Mouse (Mus musculus) bone marrow macrophage, adult 2 months (primary cell): ENCODE data around the gene Trpc4ap. TPM values are rescaled to one million over a fixed set of nuclear protein-coding genes. Genes with fewer than 3 reads are reported as not detected.

Source experiments
- H3K27ac ChIP-seq: 2 replicates; pipeline ENCODE4 v1.5.1; 2012; ENCODE audit warnings: low read depth, low read length; ENCODE audit not compliant: insufficient read depth
- H3K4me1 ChIP-seq: 2 replicates; pipeline ENCODE4 v1.6.1; 2012; ENCODE audit warnings: low read length; ENCODE audit not compliant: control insufficient read depth, insufficient read depth
- H3K4me3 ChIP-seq: 2 replicates; pipeline ENCODE4 v1.5.1; 2012; ENCODE audit warnings: mild to moderate bottlenecking, low read length, moderate library complexity; ENCODE audit not compliant: insufficient read depth
- CTCF ChIP-seq: IDR thresholded peaks from 2 replicates; pipeline ENCODE4 v1.5.1; 2012; ENCODE audit warnings: low read depth, mild to moderate bottlenecking, low read length, moderate library complexity
- POLR2A ChIP-seq: IDR thresholded peaks from 2 replicates; pipeline ENCODE4 v1.6.1; 2012; ENCODE audit warnings: mild to moderate bottlenecking, low read depth, low read length, borderline replicate concordance
- polyA plus RNA-seq: library from polyadenylated mRNA; stranded (reverse); fragments of >200 nt; gene quantifications from 2 replicates; pipeline ENCODE4 v1.2.4, GENCODE M21; 2012; ENCODE audit not compliant: missing spikeins, insufficient read depth, insufficient read length

The Trpc4ap gene
- polyA plus RNA-seq, 1 experiment, result 108 TPM

DNA sequence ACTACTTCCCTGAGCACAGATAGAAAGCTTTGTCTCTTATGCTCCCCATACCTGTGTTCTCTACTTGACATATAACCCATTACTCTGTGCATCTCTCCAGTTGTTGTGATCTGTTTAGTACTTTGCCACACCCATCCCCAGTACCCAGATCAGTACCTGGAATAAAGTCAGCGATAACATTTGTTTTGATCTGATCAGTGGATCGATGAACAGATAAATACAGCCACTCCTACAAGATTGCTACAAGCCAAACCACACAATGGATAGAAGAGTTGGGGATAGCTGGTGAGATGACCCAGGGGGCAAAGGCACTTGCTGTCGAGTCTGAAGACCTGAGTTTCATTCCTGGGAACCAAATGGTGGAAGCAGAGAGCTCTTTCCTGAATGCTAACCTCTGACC lies 3.1 kb upstream of the Trpc4ap start:
- no peak for TF ChIP-seq POLR2A
- TF ChIP-seq CTCF, result no peak
- H3K4me1 ChIP-seq, result peaks cover 6% of the 10 kb centered on the region; the same call in 1 of the 2 replicates
- H3K27ac ChIP-seq, result no peak overlapping the region
- H3K4me3 ChIP-seq, result no peak overlapping the region

DNA sequence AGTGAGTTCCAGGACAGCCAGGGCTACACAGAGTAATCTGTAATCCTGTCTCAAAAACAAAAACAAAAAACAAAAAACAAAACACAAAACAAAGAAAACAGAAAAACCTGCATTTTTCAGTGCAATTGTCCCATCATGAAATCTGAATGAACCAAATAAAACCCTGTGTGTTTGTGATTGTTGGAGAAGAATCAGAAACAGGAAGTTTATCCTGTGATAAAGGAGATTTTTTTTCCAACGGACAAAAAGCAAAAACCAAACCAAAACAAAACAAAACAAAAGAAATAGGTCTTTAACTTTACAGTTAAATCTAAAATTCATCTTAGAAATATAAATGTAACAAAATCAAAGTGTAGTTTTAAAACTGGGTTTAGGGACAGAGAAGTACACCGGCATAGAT lies 2.4 kb upstream of the Trpc4ap start:
- no peak overlapping the region for H3K27ac ChIP-seq
- peaks cover 6% of the 10 kb centered on the region; the same call in 1 of the 2 replicates for H3K4me1 ChIP-seq
- H3K4me3 ChIP-seq, result no peak overlapping the region
- TF ChIP-seq CTCF (no peak), POLR2A (no peak)

DNA sequence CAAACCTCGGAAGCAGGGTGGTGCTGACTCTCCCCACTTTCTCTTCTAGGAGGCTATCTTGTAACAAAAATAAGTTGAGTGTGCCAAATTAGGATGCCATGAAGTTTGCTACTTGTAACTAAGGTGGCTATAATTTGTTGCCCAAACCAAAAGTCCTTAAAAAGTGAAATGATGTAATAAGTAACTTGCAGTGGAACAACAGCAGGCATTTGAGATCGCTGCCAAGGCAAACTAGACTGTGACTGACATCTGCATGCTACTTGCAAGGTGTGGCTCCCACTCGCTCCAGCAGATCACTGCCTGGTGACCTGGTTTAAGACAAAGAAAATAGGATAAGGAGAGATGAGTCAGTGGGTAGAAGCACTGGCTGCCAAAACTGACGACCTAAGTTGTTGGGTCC lies 952 bp upstream of the Trpc4ap start:
- H3K4me1 ChIP-seq, result peaks cover 6% of the 10 kb centered on the region; the same call in 1 of the 2 replicates
- H3K4me3 ChIP-seq, result no peak overlapping the region
- no peak overlapping the region for H3K27ac ChIP-seq
- no peak for TF ChIP-seq CTCF
- no peak for TF ChIP-seq POLR2A

DNA sequence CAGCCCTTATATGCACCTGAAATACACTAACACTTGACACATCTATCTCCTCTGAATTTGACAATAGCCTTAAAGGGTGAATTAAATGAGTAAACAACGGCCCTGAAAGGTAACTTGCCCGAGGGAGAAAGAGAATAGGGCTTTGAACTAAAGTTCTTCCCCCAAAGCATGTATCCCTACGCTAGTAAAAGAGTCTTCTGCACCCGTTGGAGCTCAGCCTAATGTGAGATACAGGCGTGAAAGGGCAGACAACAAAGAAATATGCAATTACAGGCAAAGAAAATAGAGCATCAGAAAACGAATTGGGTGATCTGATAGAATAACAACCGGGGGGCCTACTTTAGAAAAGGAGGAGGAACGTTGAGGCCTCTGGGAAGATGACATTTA lies 855 bp downstream of the Trpc4ap start:
- peaks cover 6% of the 10 kb centered on the region; the same call in 1 of the 2 replicates for H3K4me1 ChIP-seq
- peak overlapping the region; percentile 56; the same call in 1 of the 2 replicates for H3K27ac ChIP-seq
- peak overlapping the region; percentile 83 for H3K4me3 ChIP-seq
- TF ChIP-seq POLR2A (no peak), CTCF (no peak)

DNA sequence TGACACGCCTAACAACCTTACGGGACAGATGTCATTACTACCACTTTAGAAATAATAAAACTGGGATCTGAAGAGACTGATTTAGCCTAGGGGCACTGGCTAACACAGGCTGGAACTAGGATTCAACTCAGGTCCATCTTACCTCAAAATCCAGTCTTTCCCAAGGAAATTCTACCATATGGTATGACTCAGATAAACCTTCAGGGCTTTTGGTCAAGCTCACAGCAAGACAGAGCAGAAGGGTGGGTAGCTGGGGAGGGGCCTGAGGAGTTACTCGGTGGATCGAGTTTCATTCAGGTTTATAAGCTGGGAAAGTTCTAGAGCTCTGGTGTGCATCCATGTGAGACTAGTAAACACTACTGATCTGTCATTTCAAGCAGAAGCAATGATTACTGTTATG lies 3.0 kb downstream of the Trpc4ap start:
- H3K27ac ChIP-seq, result no peak overlapping the region
- H3K4me3 ChIP-seq, result no peak overlapping the region
- TF ChIP-seq POLR2A (no peak), CTCF (no peak)
- peaks cover 6% of the 10 kb centered on the region; the same call in 1 of the 2 replicates for H3K4me1 ChIP-seq

DNA sequence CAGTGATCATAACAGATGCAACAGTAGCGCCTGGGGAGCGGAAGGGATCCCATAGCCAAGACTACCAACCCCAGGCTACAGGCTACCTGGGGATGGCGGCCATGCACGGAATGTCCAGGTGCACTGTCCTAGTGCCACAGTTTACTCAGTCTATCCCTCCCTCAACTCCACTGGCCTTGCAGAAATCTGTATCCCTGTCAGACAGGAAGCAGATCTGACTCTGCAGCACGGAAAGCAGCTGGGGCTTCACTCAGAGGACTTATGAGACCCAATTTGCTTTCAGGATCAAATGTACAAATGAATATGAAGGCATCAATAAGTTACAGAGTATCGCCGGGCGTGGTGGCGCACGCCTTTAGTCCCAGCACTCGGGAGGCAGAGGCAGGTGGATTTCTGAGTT lies 4.4 kb downstream of the Trpc4ap start:
- no peak for TF ChIP-seq CTCF
- TF ChIP-seq POLR2A, result no peak
- Histone ChIP-seq H3K27ac (no peak overlapping the region), H3K4me3 (no peak overlapping the region), H3K4me1 (peaks cover 11% of the 10 kb centered on the region)

DNA sequence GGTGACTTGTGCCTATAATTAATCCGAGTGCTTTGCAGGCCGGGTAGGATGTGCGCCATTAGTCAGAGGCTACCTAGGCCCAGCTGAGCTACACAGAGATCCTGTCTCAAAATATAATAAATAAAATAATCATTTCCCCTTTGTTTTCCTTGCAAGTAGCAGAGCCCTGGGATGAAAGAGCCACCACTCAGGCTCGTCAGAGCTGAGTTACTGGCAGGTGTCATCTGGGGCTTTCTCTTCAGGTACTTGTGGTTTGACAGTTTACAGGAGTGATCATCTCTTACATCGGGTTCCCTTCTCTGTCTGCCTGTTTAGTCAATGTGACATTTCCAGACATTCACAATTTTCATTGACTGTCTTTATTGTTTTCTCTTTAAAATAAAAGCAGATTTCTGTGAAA lies 5.6 kb downstream of the Trpc4ap start:
- Histone ChIP-seq H3K4me3 (no peak overlapping the region), H3K27ac (no peak overlapping the region), H3K4me1 (peaks cover 18% of the 10 kb centered on the region)
- no peak for TF ChIP-seq POLR2A

DNA sequence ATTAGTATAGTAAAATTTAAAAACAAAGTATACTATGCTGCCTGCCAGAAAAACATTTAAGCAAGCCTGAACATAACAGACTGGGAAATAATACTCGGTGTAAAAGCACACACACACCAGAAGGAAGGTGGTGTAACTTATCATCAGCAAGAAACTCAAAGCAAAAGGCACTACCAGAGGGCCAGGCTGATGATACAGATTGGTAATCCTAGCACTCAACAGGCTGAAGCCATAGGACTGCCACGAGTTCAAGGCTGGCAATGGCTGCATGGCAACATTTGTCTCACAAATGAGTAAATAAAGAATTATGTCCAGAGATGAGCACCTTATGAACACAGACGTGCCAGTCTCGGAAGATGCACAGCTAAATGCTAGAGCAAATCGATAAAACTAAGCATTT lies 8.4 kb downstream of the Trpc4ap start:
- Histone ChIP-seq H3K27ac (no peak overlapping the region), H3K4me3 (no peak overlapping the region), H3K4me1 (peaks cover 26% of the 10 kb centered on the region)
- TF ChIP-seq POLR2A (no peak), CTCF (no peak)

DNA sequence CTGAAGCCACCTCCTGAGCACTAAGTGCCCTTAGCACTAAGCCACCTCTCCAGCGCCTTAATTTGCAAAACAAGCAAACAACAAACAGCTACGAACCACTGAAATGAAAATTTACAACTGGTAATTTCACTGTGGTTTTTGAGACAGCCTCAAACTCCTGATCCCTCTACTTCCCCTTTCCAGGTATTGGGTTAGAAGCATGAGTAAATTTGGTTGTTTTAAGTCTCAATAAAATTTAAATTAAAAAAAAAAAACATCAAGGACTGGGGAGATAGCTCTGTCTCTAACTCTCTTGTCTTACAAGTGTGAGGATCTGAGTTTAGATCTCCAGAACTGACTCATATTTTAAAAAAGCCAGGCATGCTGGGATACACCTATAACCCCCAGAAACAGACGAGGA lies 9.0 kb downstream of the Trpc4ap start:
- Histone ChIP-seq H3K4me3 (no peak overlapping the region), H3K27ac (no peak overlapping the region), H3K4me1 (peaks cover 26% of the 10 kb centered on the region)
- no peak for TF ChIP-seq CTCF
- no peak for TF ChIP-seq POLR2A

DNA sequence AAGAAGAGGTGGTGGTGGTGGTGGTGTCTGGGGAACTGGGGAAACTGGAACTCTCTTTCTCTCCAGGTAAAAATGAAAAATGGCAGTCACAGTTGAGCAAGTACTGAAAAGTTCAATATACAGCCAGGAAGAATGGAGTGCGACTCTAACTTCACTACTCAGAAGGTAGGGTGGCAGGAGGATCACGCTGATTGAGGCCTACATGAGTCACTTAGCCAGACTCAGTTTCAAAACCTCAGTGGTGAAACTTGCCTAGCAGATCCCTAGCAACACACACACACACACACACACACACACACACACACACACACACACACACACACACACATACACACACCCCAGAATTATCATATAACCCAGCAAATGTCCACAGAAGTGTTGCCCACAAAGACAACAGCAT lies 10.3 kb downstream of the Trpc4ap start:
- Histone ChIP-seq H3K4me3 (no peak overlapping the region), H3K4me1 (peaks cover 28% of the 10 kb centered on the region), H3K27ac (no peak overlapping the region)
- TF ChIP-seq POLR2A, result no peak
- TF ChIP-seq CTCF, result no peak

DNA sequence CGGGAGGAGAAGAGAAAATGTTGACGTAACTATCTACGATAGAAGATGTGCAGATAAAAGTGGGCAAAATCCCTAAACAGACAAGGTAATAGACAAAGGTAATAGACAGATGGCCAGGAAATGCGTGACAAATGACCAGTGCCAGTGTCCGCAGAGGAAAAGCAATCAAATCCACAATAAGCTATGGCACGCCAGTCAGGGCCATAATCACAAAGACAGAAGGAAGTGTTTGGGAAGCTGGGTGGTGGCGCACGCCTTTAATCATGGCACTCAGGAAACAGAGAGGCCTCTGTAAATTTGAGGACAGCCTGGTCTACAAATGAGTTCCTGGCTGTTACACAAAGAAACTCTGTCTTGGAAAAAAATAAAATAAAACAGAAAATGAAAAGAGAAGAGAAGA lies 11.0 kb downstream of the Trpc4ap start:
- Histone ChIP-seq H3K4me1 (peaks cover 28% of the 10 kb centered on the region), H3K4me3 (no peak overlapping the region), H3K27ac (no peak overlapping the region)
- no peak for TF ChIP-seq CTCF
- no peak for TF ChIP-seq POLR2A
